Mouse (Mus musculus) erythroblast, embryonic 14.5 days (primary cell): Measurements from ENCODE around the gene Cib3.

Source experiments
- GATA1 ChIP-seq: IDR thresholded peaks from 2 replicates; pipeline ENCODE4 v1.6.1; 2012; ENCODE audit warnings: low read length, inconsistent platforms, mixed read lengths
- TAL1 ChIP-seq: IDR thresholded peaks from 3 replicates; pipeline ENCODE4 v1.6.1; 2012; ENCODE audit warnings: low read length, inconsistent platforms, mixed read lengths

DNA sequence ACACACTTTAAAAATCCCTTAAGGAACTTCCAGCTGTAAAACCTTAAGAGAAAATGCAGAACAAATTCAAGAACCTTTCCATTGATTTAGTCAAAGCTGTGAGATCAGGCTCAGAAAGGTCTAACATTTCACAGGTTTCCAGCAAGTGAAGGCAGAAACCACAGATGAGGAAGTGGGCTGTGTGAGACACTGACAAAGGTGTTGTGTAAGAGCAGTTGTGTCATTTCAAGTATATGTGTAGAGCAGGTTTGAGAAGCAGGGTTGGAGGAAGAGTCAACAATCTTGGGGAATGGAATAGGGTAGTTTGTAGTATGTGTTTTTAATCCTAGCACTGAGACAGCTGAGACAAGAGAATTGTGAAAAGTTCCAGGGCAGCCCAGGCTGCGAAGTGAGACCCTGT lies 3.2 kb upstream of the Cib3 start:
- no peak for TF ChIP-seq GATA1
- TF ChIP-seq TAL1: no peak
